Mouse (Mus musculus) C2C12 (cell line): ENCODE measurements at regions not wholly inside any gene's neighbourhood (a gene's known extent, or its start where the extent isn't known, plus 50 kb on each side); places are given as distances from the start of the nearest gene placed in this dataset.

ENCODE experiments used
- CEBPB ChIP-seq: IDR thresholded peaks from one replicate; pipeline ENCODE4 v1.6.1; 2011; ENCODE audit warnings: low read depth, mild to moderate bottlenecking, control low read depth, moderate library complexity
- CTCF ChIP-seq: IDR thresholded peaks from one replicate; pipeline ENCODE4 v1.5.1; 2011; ENCODE audit not compliant: control insufficient read depth, insufficient read depth, insufficient read length
- MAX ChIP-seq: IDR thresholded peaks from one replicate; pipeline ENCODE4 v1.6.1; 2011; ENCODE audit warnings: mild to moderate bottlenecking, control low read depth
- USF1 ChIP-seq: IDR thresholded peaks from one replicate; pipeline ENCODE4 v1.6.1; 2011; ENCODE audit warnings: low read depth, mild to moderate bottlenecking, control low read depth, moderate library complexity

GRCm38 (mm10) chr2:161302796-161303195 is 193.9 kb upstream of the Chd6 start:
- no peak for TF ChIP-seq USF1
- no peak for TF ChIP-seq CTCF
- TF ChIP-seq CEBPB = no peak
- no peak for TF ChIP-seq MAX
